Mouse (Mus musculus) adrenal gland, postnatal 10 days (tissue): ENCODE data around the gene Prpmp5. TPM values are rescaled to one million over a fixed set of nuclear protein-coding genes. Genes with fewer than 3 reads are reported as not detected.
"Not testable (repeated sequence)": the region's sequence is repeated elsewhere in the genome, so short reads cannot be mapped to it uniquely, and the experiment has no call there.

Experiments used
- DNase-seq: peaks from one replicate; pipeline ENCODE4 v3.0.0; 2021; ENCODE audit warnings: mixed read lengths
- long read RNA-seq, 2 experiments: library from polyadenylated mRNA; stranded (forward); transcript quantifications; one replicate each; pipeline ENCODE4 v2.0.0; 2021
- total RNA-seq, 2 experiments: library from RNA; stranded (reverse); gene quantifications; 2 replicates each; pipeline ENCODE4 v1.2.3; 2021

Prpmp5 gene
- not detected for total RNA-seq
- long read RNA-seq, experiment 1, result 0 reads
- long read RNA-seq, experiment 2, result 0 reads

DNA sequence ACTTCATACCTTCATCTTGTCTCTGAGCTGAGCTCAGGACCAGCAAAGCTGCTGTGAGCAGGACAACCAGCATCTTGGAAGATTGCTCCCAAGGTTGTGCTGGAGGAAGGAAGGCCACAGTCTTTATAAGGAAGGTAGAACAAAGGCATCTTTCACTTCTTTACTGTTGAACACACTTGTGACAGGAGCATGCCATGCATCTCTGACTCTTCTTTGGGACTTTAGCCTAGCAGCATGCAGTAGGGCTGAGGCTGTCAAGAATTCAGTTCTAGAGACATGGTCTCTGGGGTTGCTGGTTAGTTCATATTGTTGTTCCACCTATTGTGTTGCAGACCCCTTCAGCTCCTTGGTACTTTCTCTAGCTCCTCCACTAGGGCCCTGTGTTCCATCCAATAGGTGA, at the start of gene Prpmp5:
Gene Prpmp5 (minus strand): TSS at position 101 of the 400 bp plus-strand sequence.
- DNase-seq, result not testable (repeated sequence)

GRCm38 (mm10) chr6:132364034-132364433, 49.5 kb upstream of the Prpmp5 start, which contains the start of gene Gm8882:
Gm8882 (minus strand) TSS chr6:132364134.
- not testable (repeated sequence) for DNase-seq

Other genes with a start within 250 kb of the Prpmp5 start
- gene Prb1, start 104.2 kb downstream of the Prpmp5 start, total RNA-seq, result not detected
- gene Gm8882, start 49.4 kb upstream of the Prpmp5 start, total RNA-seq, result not detected